Mouse (Mus musculus) intestine, embryonic 15.5 days (tissue): ENCODE measurements around the gene 4930415O20Rik. TPM values are rescaled to one million over a fixed set of nuclear protein-coding genes. Genes with fewer than 3 reads are reported as not detected.
"Not testable (repeated sequence)": the region's sequence is repeated elsewhere in the genome, so short reads cannot be mapped to it uniquely, and the experiment has no call there.

Experiments
- ATAC-seq: fragments of 200-750 bp; cut with Nextera tagmentation; 2 replicates; pipeline ENCODE4 v1.8.0; 2017; ENCODE audit warnings: moderate TSS enrichment, moderate library complexity
- H3K27ac ChIP-seq: fragments of 300-500 bp; sonication (generic); 2 replicates; pipeline ENCODE4 v1.5.1; 2015; ENCODE audit warnings: mild to moderate bottlenecking, inconsistent platforms
- H3K27me3 ChIP-seq: fragments of 300-500 bp; sonication (generic); replicated peaks from 2 replicates; pipeline ENCODE4 v1.6.1; 2015; ENCODE audit warnings: inconsistent platforms
- H3K36me3 ChIP-seq: fragments of 300-500 bp; sonication (generic); 2 replicates; pipeline ENCODE4 v1.6.1; 2015; ENCODE audit warnings: inconsistent platforms
- H3K4me1 ChIP-seq: fragments of 300-500 bp; sonication (generic); replicated peaks from 2 replicates; pipeline ENCODE4 v1.6.1; 2015; ENCODE audit warnings: inconsistent platforms
- H3K4me2 ChIP-seq: fragments of 300-500 bp; sonication (generic); replicated peaks from 2 replicates; pipeline ENCODE4 v1.6.1; 2015; ENCODE audit warnings: mild to moderate bottlenecking, inconsistent platforms
- H3K4me3 ChIP-seq: fragments of 300-500 bp; sonication (generic); replicated peaks from 2 replicates; pipeline ENCODE4 v1.5.1; 2015; ENCODE audit warnings: inconsistent platforms
- H3K9ac ChIP-seq: fragments of 300-500 bp; sonication (generic); 2 replicates; pipeline ENCODE4 v1.6.1; 2015; ENCODE audit warnings: inconsistent platforms
- H3K9me3 ChIP-seq: fragments of 300-500 bp; sonication (generic); 2 replicates; pipeline ENCODE4 v1.6.1; 2016; ENCODE audit warnings: inconsistent platforms
- WGBS: fragments of 180-500 bp; shearing (Covaris S2); methylation state at CpG from one replicate; pipeline ENCODE4 v1.1.7; 2015; 5-methylcytosine and 5-hydroxymethylcytosine counted together
- polyA plus RNA-seq: library from polyadenylated mRNA; unstranded; fragments of >200 nt; fragmentation: Nextera tagmentation; extraction: Ambion mirVana; gene quantifications from 2 replicates; pipeline ENCODE4 v1.2.1, GENCODE M21; 2015

Gene 4930415O20Rik
- polyA plus RNA-seq, 1 experiment from 2014 or later: not detected

DNA sequence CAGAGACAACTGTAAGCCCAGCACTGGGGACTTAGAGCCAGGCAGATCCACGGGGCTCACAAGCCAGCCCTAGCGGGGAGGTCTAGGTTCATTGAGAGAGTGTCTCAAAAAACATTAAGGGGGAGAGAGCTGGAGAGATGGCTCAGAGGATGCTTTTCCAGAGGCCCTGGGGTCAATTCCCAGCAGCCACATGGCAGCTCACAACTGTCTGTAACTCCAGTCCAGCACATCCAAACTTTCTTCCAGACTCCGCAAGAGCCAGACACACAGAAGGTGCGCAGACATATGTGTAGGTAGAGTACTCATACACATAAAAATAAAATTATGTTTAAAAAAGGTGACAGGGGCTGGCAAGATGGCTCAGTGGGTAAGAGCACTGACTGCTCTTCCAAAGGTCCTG lies 2.5 kb downstream of the 4930415O20Rik start:
- Histone ChIP-seq H3K4me3 (no peak overlapping the region), H3K27ac (no peak overlapping the region), H3K9ac (no peak overlapping the region), H3K27me3 (no peaks in the 10 kb centered on the region), H3K4me2 (no peak overlapping the region), H3K36me3 (no peaks in the 10 kb centered on the region), H3K9me3 (no peaks in the 10 kb centered on the region), H3K4me1 (0 out of 2 replicates have a peak, but pooled peaks cover 5% of the 10 kb centered on the region)
- ATAC-seq: no peak
- 75% methylated on average over 4 of the region's 4 CpGs for WGBS

DNA sequence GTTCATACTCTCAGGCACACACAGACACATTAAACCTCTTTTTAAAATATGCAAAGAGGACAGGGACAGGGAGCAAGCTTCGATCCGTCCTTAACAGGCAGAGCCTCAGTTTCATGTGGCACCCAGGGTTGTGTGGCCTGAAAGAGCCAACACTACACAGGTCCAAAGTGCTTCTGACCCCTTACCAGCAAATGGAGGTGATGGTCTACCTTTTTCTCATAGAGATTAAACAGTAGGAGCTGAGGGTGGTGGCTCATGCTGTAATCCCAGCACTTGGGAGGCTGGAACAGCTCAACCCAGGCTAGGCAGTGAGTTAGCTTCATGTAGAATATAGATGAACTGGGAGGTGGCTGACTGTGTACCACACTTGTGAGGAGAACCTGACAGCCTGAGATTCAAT lies 8.5 kb downstream of the 4930415O20Rik start:
- H3K9me3 ChIP-seq: no peaks in the 10 kb centered on the region
- H3K4me2 ChIP-seq: no peak overlapping the region
- H3K27me3 ChIP-seq: no peaks in the 10 kb centered on the region
- no peaks in the 10 kb centered on the region for H3K36me3 ChIP-seq
- H3K4me1 ChIP-seq: no peaks in the 10 kb centered on the region
- H3K4me3 ChIP-seq: no peak overlapping the region
- no peak overlapping the region for H3K9ac ChIP-seq
- WGBS: 88% methylated on average over 2 of the region's 2 CpGs
- ATAC-seq: no peak
- H3K27ac ChIP-seq: no peak overlapping the region

DNA sequence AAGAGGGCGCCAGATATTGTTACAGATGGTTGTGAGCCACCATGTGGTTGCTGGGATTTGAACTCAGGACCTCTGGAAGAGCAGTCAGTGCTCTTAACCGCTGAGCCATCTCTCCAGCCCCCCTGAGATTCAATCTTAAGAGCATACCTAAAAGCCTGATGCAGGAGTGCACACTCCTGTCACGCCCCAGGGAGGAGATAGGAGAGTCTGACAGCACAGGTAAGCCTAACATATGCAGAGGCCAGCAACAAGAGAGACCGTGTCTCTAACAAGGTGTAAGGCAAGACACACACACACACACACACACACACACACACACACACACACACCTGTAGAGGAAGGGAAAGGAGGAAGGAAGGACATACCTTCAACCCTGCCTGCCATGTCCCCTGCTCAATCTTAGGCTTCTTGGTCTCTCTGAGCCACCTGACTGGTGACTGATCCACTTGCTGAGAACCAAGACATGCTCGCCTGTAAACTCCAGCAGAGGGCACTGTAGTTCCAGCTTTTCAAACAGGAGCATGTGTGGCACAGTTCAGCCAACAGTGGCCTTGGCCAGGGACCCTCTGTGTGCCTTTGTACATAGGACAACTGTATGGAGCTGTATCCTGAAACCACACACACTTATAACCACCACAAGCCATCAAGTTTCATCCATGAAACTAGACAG lies 9.1 kb downstream of the 4930415O20Rik start:
- no peak overlapping the region for H3K27ac ChIP-seq
- H3K9ac ChIP-seq: no peak overlapping the region
- ATAC-seq: peak; percentile 86
- H3K4me1 ChIP-seq: no peaks in the 10 kb centered on the region
- no peaks in the 10 kb centered on the region for H3K27me3 ChIP-seq
- H3K4me3 ChIP-seq: no peak overlapping the region
- H3K9me3 ChIP-seq: no peaks in the 10 kb centered on the region
- no peak overlapping the region for H3K4me2 ChIP-seq
- 47% methylated on average over 5 of the region's 5 CpGs for WGBS
- H3K36me3 ChIP-seq: no peaks in the 10 kb centered on the region

DNA sequence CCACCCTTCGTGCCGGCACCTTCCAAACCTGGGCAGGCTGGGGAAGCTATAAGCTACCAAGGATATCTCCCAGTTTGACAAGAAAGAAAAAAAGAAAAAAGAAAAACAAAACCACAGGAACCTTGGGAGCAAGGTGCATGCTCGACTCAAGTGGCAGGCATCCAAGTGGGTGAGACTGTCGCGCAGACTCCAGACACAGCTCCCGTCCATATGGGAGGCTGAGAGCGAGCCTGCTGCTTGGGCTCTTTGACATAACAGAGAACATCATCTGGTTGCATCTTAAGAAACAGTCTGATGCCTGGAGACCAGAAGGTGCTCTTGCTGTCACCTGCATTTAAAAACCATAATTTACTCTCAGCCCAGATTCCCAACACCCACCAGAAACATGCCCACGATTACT lies 11.6 kb downstream of the 4930415O20Rik start:
- no peak overlapping the region for H3K4me2 ChIP-seq
- H3K9ac ChIP-seq: no peak overlapping the region
- no peak overlapping the region for H3K4me3 ChIP-seq
- H3K27ac ChIP-seq: no peak overlapping the region
- H3K9me3 ChIP-seq: no peaks in the 10 kb centered on the region
- no peaks in the 10 kb centered on the region for H3K27me3 ChIP-seq
- 71% methylated on average over 8 of the region's 8 CpGs for WGBS
- no peaks in the 10 kb centered on the region for H3K36me3 ChIP-seq
- H3K4me1 ChIP-seq: no peaks in the 10 kb centered on the region
- ATAC-seq: no peak

DNA sequence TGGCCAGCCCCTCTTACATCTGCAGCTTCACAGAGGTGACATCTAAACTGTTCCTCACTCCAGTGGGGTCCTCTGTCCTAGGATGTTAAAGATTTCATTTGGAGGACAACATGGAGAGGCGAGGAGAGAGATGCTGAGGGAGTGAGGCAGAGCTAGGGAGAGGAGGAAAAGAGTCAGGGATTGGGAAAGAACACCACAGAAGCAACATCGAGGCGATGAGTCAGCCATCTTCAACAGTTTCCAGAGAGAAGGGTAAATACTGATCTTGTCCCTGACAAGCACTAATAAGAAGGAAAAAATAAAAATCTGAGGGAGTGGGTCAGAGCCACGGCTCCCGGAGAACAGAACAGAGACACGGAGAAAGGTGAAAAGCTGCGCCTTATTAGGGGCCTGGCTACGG lies 12.2 kb downstream of the 4930415O20Rik start:
- Histone ChIP-seq H3K27me3 (no peaks in the 10 kb centered on the region), H3K27ac (no peak overlapping the region), H3K9me3 (no peaks in the 10 kb centered on the region), H3K9ac (no peak overlapping the region), H3K4me1 (no peaks in the 10 kb centered on the region), H3K36me3 (no peaks in the 10 kb centered on the region), H3K4me3 (no peak overlapping the region), H3K4me2 (no peak overlapping the region)
- WGBS: 72% methylated on average over 8 of the region's 8 CpGs
- no peak for ATAC-seq

DNA sequence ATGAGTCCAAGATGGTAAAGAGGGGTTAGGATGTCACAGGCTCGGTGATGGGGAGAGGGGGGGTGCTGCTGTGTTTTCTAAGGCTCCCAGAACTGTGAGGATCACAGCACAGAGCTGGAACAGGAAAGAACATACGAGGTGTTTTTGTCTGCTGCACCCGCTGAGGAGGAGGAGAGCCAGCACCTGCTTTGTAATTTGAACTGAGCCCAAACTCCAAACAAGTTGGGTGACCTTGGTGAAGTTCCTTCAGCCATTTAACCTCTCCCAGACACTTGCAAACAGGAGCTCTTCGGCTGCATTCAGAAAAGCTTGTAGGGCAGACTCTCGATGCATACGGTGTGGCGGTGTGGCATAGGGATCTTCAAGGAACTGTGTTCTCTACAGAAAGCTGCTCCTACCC lies 14.6 kb downstream of the 4930415O20Rik start:
- H3K4me1 ChIP-seq: no peaks in the 10 kb centered on the region
- H3K27me3 ChIP-seq: no peaks in the 10 kb centered on the region
- H3K9ac ChIP-seq: no peak overlapping the region
- H3K27ac ChIP-seq: no peak overlapping the region
- H3K9me3 ChIP-seq: no peaks in the 10 kb centered on the region
- no peak for ATAC-seq
- no peak overlapping the region for H3K4me3 ChIP-seq
- H3K36me3 ChIP-seq: peaks cover 11% of the 10 kb centered on the region
- no peak overlapping the region for H3K4me2 ChIP-seq
- WGBS: 36% methylated on average over 7 of the region's 7 CpGs

DNA sequence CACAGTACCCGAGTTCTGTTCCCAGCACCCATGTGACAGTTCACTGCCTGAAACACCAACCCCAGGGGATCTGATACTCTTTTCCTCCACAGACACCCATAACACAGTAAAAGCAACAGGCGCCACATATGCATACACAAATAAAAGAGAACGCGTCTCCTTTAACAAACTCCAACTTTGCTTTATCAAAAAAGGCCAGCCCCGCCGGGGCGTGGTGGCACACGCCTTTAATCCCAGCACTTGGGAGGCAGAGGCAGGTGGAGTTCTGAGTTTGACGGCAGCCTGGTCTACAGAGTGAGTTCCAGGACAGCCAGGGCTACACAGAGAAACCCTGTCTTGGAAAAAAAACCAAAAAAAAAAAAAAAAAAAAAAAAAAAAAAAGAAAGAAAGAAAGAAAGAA lies 15.3 kb downstream of the 4930415O20Rik start:
- not testable (repeated sequence) for H3K4me1 ChIP-seq, H3K4me3 ChIP-seq, H3K4me2 ChIP-seq, H3K27ac ChIP-seq, H3K9me3 ChIP-seq, ATAC-seq, H3K9ac ChIP-seq, H3K27me3 ChIP-seq
- peaks cover 17% of the 10 kb centered on the region for H3K36me3 ChIP-seq
- WGBS: 74% methylated on average over 9 of the region's 9 CpGs

DNA sequence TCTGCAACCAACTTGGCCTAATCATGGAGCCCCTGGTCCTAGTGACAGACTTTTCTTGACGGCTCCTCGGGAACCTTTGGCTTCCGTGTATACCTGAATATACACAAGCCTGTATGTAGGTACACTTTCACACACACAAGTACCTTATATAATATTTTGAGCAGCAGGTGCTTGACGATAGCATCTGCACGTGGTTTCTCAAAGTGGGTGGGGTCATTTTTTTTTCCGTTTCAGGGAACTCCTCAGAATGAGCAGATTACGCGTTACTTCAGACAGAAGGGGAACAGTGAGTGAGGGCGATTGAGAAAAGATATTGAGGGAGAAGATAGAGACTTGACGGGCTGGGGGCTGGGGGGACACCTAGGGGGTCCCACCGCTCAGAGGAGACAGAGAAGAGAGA lies 16.9 kb downstream of the 4930415O20Rik start:
- H3K27me3 ChIP-seq: no peaks in the 10 kb centered on the region
- H3K9ac ChIP-seq: no peak overlapping the region

DNA sequence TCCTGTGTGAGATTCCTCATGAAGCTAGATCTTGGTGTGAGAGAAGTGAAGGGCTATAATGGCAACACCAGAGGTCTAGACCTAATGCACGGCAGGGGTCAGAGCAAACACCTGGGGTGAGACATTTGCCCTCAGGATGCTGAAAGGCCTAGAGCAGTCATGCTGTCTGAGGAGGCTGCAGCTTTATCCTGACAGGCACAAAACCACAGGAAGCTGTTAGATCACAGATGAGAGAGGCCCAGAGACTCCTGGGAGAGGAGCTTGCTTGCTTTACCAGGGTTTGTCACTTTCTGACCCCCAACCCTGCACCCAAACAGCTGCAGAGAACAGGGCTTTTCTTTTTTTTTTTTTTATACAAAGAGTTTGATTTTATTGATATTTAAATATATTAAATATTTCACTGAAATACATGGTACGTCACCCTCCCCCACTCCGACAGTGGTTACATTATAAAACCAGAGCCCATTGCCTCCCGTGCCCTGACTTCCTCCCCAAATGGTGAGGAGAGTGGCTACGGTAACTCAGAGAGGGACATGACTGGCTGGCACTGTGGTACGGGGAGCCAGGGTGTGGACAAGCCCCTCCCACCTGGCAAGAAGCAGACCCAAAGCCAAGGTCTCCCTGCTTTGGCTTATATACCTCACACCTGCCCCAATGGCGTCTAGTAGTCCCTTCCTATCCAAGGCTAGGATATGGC lies 19.0 kb downstream of the 4930415O20Rik start:
- Histone ChIP-seq H3K4me3 (no peak overlapping the region), H3K9ac (no peak overlapping the region), H3K4me2 (no peak overlapping the region), H3K27ac (no peak overlapping the region), H3K4me1 (no peaks in the 10 kb centered on the region), H3K36me3 (peaks cover 44% of the 10 kb centered on the region), H3K27me3 (no peaks in the 10 kb centered on the region), H3K9me3 (no peaks in the 10 kb centered on the region)
- WGBS: 64% methylated on average over 7 of the region's 7 CpGs
- no peak for ATAC-seq

More for the DNA sequence above, 16.9 kb downstream of the 4930415O20Rik start:
- H3K4me1 ChIP-seq: no peaks in the 10 kb centered on the region
- no peak overlapping the region for H3K4me2 ChIP-seq
- no peak overlapping the region for H3K27ac ChIP-seq
- H3K4me3 ChIP-seq: no peak overlapping the region
- H3K36me3 ChIP-seq: peaks cover 30% of the 10 kb centered on the region
- WGBS: 92% methylated on average over 11 of the region's 11 CpGs
- H3K9me3 ChIP-seq: no peaks in the 10 kb centered on the region
- ATAC-seq: no peak

DNA sequence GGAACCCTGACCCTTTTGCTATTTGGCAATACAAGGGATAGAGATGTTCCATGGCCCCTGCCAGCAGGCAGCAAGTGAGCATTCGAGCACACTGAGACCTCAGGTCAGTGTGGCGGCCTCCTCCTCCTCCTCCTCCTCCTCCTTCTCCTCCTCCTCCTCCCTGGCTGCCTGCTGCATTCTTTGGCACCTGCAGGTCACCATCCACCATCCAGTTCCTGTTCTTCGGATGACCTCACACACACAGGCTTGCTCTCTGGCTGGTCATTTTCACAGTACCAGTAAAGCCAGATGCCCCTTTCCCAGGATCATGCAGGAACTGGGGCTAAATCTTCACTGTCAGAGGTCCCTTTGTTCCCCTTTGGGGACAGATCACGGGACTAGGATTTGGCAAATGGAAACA lies 20.6 kb downstream of the 4930415O20Rik start:
- no peak overlapping the region for H3K9ac ChIP-seq
- H3K36me3 ChIP-seq: peaks cover 55% of the 10 kb centered on the region
- no peak overlapping the region for H3K4me2 ChIP-seq
- 80% methylated on average over 4 of the region's 4 CpGs for WGBS
- peaks cover 4% of the 10 kb centered on the region; the same call in 1 of the 2 replicates for H3K4me1 ChIP-seq
- no peak overlapping the region for H3K4me3 ChIP-seq
- no peaks in the 10 kb centered on the region for H3K27me3 ChIP-seq
- ATAC-seq: no peak
- no peak overlapping the region for H3K27ac ChIP-seq
- no peaks in the 10 kb centered on the region for H3K9me3 ChIP-seq

DNA sequence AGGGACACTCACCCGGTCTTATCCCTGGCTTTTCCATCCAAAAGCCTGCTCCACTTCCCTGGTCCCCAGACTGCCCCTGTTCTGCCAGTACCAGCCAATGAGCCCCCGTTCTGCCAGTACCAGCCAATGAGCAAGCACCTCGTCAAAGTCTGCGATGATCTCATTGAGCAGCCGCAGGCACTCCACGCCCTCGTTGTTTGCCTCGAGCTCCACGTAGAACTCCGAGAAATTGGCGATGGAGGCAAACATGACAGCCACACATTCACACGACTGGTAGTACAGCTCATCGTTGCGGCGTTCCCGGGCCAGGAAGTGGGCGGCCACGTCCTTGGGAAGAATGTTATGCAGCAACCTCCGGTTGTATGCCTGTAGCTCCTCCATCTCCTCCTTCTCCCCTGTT lies 23.4 kb downstream of the 4930415O20Rik start:
- no peak for ATAC-seq
- peaks cover 4% of the 10 kb centered on the region; the same call in 1 of the 2 replicates for H3K4me1 ChIP-seq
- H3K9ac ChIP-seq: no peak overlapping the region
- peaks cover 74% of the 10 kb centered on the region for H3K36me3 ChIP-seq
- WGBS: 81% methylated on average over 19 of the region's 19 CpGs
- H3K4me2 ChIP-seq: no peak overlapping the region
- no peaks in the 10 kb centered on the region for H3K27me3 ChIP-seq
- H3K9me3 ChIP-seq: no peaks in the 10 kb centered on the region
- no peak overlapping the region for H3K27ac ChIP-seq
- no peak overlapping the region for H3K4me3 ChIP-seq

DNA sequence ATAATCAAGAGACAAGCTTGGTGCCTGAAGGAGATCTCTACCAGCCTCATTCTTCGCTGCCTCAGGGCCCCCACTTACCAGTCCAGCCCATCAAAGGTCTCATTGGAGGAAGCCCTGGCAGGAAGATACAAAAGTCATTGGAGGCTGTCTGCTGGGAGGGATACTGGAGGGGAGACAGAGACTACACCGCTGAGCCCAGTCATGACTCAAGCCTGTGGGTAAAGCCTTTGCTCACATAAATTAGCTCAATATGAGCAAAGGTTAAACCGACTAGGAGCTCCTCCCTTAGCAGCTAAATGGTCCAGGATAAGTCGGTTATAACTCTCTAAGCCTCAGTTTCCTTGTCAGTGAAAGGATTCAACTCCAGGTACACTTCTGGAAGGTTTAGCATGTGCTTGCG lies 24.2 kb downstream of the 4930415O20Rik start:
- Histone ChIP-seq H3K36me3 (peaks cover 72% of the 10 kb centered on the region), H3K9me3 (no peaks in the 10 kb centered on the region), H3K27ac (no peak overlapping the region), H3K4me3 (no peak overlapping the region), H3K4me1 (peaks cover 4% of the 10 kb centered on the region; the same call in 1 of the 2 replicates), H3K27me3 (no peaks in the 10 kb centered on the region), H3K4me2 (no peak overlapping the region), H3K9ac (no peak overlapping the region)
- WGBS: 78% methylated on average over 5 of the region's 5 CpGs
- peak; percentile 46 for ATAC-seq

DNA sequence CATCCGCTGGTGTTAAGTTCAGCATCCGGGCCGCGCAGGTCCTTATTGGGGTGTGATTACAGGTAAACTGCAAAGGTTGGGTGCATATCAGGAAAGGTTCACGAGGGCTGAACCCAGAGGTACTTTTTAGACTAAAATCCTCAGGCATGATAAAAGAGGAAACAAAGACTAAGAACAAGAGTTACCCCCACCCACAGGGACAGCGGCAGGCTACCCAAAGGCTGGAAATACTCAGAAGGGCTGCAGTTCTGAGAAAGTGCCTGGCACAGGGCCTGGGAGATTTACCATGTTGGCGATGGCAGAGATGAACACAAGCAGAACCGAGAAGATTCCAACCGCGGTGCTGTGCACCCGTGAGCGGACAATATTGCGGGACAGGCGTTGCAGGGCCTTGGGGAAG lies 25.8 kb downstream of the 4930415O20Rik start:
- Histone ChIP-seq H3K9me3 (no peaks in the 10 kb centered on the region), H3K36me3 (peaks cover 69% of the 10 kb centered on the region), H3K4me2 (no peak overlapping the region), H3K27me3 (no peaks in the 10 kb centered on the region), H3K4me1 (peaks cover 4% of the 10 kb centered on the region; the same call in 1 of the 2 replicates), H3K4me3 (no peak overlapping the region), H3K9ac (no peak overlapping the region), H3K27ac (no peak overlapping the region)
- 94% methylated on average over 14 of the region's 14 CpGs for WGBS
- ATAC-seq: no peak
